Mouse (Mus musculus) limb, embryonic 10.5 days (tissue): ENCODE measurements around the gene Ksr1. TPM values are rescaled to one million over a fixed set of nuclear protein-coding genes. Genes with fewer than 3 reads are reported as not detected.

ENCODE experiments used
- DNase-seq: peaks from one replicate; pipeline ENCODE4 v3.0.0-alpha.2; 2017; ENCODE audit warnings: low spot score
- H3K27ac ChIP-seq: fragments of 300-500 bp; sonication (generic); 2 replicates; pipeline ENCODE4 v1.5.1; 2016; ENCODE audit warnings: mild to moderate bottlenecking
- H3K27me3 ChIP-seq: fragments of 300-500 bp; sonication (generic); 2 replicates; pipeline ENCODE4 v1.6.1; 2016; ENCODE audit warnings: low read depth, mild to moderate bottlenecking; ENCODE audit not compliant: poor library complexity, severe bottlenecking
- H3K36me3 ChIP-seq: fragments of 300-500 bp; sonication (generic); 2 replicates; pipeline ENCODE4 v1.6.1; 2016; ENCODE audit warnings: mild to moderate bottlenecking, moderate library complexity
- H3K4me1 ChIP-seq: fragments of 300-500 bp; sonication (generic); 2 replicates; pipeline ENCODE4 v1.6.1; 2016
- H3K4me3 ChIP-seq: fragments of 300-500 bp; sonication (generic); 2 replicates; pipeline ENCODE4 v1.5.1; 2016; ENCODE audit warnings: mild to moderate bottlenecking, moderate library complexity
- H3K9me3 ChIP-seq: fragments of 300-500 bp; sonication (generic); replicated peaks from 2 replicates; pipeline ENCODE4 v1.6.1; 2016; ENCODE audit warnings: mild to moderate bottlenecking
- WGBS: fragments of 180-500 bp; shearing (Covaris S2); methylation state at CpG from one replicate; pipeline ENCODE4 v1.1.7; 2016; 5-methylcytosine and 5-hydroxymethylcytosine counted together
- polyA plus RNA-seq: library from polyadenylated mRNA; unstranded; fragments of >200 nt; fragmentation: Nextera tagmentation; extraction: Ambion mirVana; gene quantifications from 2 replicates; pipeline ENCODE4 v1.2.1, GENCODE M21; 2016

The Ksr1 gene
- polyA plus RNA-seq, 1 experiment from 2014 or later, result 1.3 TPM

- WGBS, result 80% methylated on average over 4 of the region's 4 CpGs
- no peak for DNase-seq
- no peak overlapping the region for H3K4me3 ChIP-seq
- no peak overlapping the region for H3K27ac ChIP-seq
- H3K9me3 ChIP-seq, result no peaks in the 10 kb centered on the region
- 0 out of 2 replicates have a peak, but pooled peaks cover 6% of the 10 kb centered on the region for H3K4me1 ChIP-seq
- H3K27me3 ChIP-seq, result no peaks in the 10 kb centered on the region
- no peaks in the 10 kb centered on the region for H3K36me3 ChIP-seq
Measured at GRCm38 (mm10) chr11:79166582-79167300, 20.5 kb upstream of the Ksr1 start.

GRCm38 (mm10) chr11:79161077-79161758 is 15.0 kb upstream of the Ksr1 start:
- no peak overlapping the region for H3K27ac ChIP-seq
- H3K4me3 ChIP-seq, result no peak overlapping the region
- H3K27me3 ChIP-seq, result no peaks in the 10 kb centered on the region
- peaks cover 19% of the 10 kb centered on the region for H3K4me1 ChIP-seq
- no peaks in the 10 kb centered on the region for H3K9me3 ChIP-seq
- 89% methylated on average over 6 of the region's 6 CpGs for WGBS
- no peaks in the 10 kb centered on the region for H3K36me3 ChIP-seq
- DNase-seq, result no peak

GRCm38 (mm10) chr11:79160127-79160526 is 13.9 kb upstream of the Ksr1 start:
- Histone ChIP-seq H3K27ac (peak overlapping the region; percentile 53), H3K27me3 (no peaks in the 10 kb centered on the region), H3K9me3 (no peaks in the 10 kb centered on the region), H3K36me3 (no peaks in the 10 kb centered on the region), H3K4me1 (peaks cover 19% of the 10 kb centered on the region), H3K4me3 (no peak overlapping the region)
- WGBS, result 85% methylated on average over 6 of the region's 6 CpGs
- no peak for DNase-seq

- WGBS, result 73% methylated on average over 4 of the region's 4 CpGs
- DNase-seq, result no peak
- no peaks in the 10 kb centered on the region for H3K36me3 ChIP-seq
- peaks cover 13% of the 10 kb centered on the region for H3K4me1 ChIP-seq
- H3K27me3 ChIP-seq, result no peaks in the 10 kb centered on the region
- no peak overlapping the region for H3K27ac ChIP-seq
- no peaks in the 10 kb centered on the region for H3K9me3 ChIP-seq
- no peak overlapping the region for H3K4me3 ChIP-seq
Measured at GRCm38 (mm10) chr11:79157729-79158128, 11.5 kb upstream of the Ksr1 start.

GRCm38 (mm10) chr11:79155348-79155747 is 9.1 kb upstream of the Ksr1 start:
- Histone ChIP-seq H3K27me3 (no peaks in the 10 kb centered on the region), H3K27ac (no peak overlapping the region), H3K9me3 (no peaks in the 10 kb centered on the region), H3K4me3 (no peak overlapping the region), H3K4me1 (peaks cover 12% of the 10 kb centered on the region), H3K36me3 (no peaks in the 10 kb centered on the region)
- WGBS, result 74% methylated on average over 6 of the region's 6 CpGs
- DNase-seq, result no peak

GRCm38 (mm10) chr11:79152696-79153095 is 6.5 kb upstream of the Ksr1 start:
- H3K9me3 ChIP-seq, result no peaks in the 10 kb centered on the region
- H3K27me3 ChIP-seq, result no peaks in the 10 kb centered on the region
- no peak for DNase-seq
- H3K36me3 ChIP-seq, result no peaks in the 10 kb centered on the region
- WGBS, result 77% methylated on average over 5 of the region's 5 CpGs
- H3K4me3 ChIP-seq, result no peak overlapping the region
- H3K4me1 ChIP-seq, result peaks cover 3% of the 10 kb centered on the region
- H3K27ac ChIP-seq, result no peak overlapping the region

GRCm38 (mm10) chr11:79151874-79152273 is 5.7 kb upstream of the Ksr1 start:
- 87% methylated on average over 7 of the region's 7 CpGs for WGBS
- Histone ChIP-seq H3K27ac (no peak overlapping the region), H3K27me3 (no peaks in the 10 kb centered on the region), H3K36me3 (no peaks in the 10 kb centered on the region), H3K9me3 (no peaks in the 10 kb centered on the region), H3K4me3 (no peak overlapping the region), H3K4me1 (no peaks in the 10 kb centered on the region)
- no peak for DNase-seq

- WGBS, result 68% methylated on average over 3 of the region's 3 CpGs
- H3K27ac ChIP-seq, result no peak overlapping the region
- no peak for DNase-seq
- no peaks in the 10 kb centered on the region for H3K36me3 ChIP-seq
- peaks cover 9% of the 10 kb centered on the region for H3K4me1 ChIP-seq
- H3K27me3 ChIP-seq, result no peaks in the 10 kb centered on the region
- H3K9me3 ChIP-seq, result no peaks in the 10 kb centered on the region
- no peak overlapping the region for H3K4me3 ChIP-seq
Measured at GRCm38 (mm10) chr11:79150301-79150700, 4.1 kb upstream of the Ksr1 start.

GRCm38 (mm10) chr11:79149295-79149694 is 3.1 kb upstream of the Ksr1 start:
- DNase-seq, result no peak
- Histone ChIP-seq H3K27me3 (0 out of 2 replicates have a peak, but pooled peaks cover 6% of the 10 kb centered on the region), H3K4me1 (peaks cover 17% of the 10 kb centered on the region), H3K4me3 (no peak overlapping the region), H3K36me3 (no peaks in the 10 kb centered on the region), H3K27ac (no peak overlapping the region), H3K9me3 (no peaks in the 10 kb centered on the region)
- WGBS, result 88% methylated on average over 4 of the region's 4 CpGs

- Histone ChIP-seq H3K27me3 (0 out of 2 replicates have a peak, but pooled peaks cover 6% of the 10 kb centered on the region), H3K4me3 (no peak overlapping the region), H3K27ac (no peak overlapping the region), H3K4me1 (peaks cover 21% of the 10 kb centered on the region), H3K9me3 (no peaks in the 10 kb centered on the region), H3K36me3 (no peaks in the 10 kb centered on the region)
- WGBS, result 81% methylated on average over 4 of the region's 4 CpGs
- DNase-seq, result no peak
Measured at GRCm38 (mm10) chr11:79148783-79149182, 2.6 kb upstream of the Ksr1 start.

GRCm38 (mm10) chr11:79145283-79146265 is 633 bp downstream of the Ksr1 start:
- H3K36me3 ChIP-seq, result no peaks in the 10 kb centered on the region
- 0 out of 2 replicates have a peak, but pooled peaks cover 6% of the 10 kb centered on the region for H3K27me3 ChIP-seq
- peak overlapping the region; percentile 92 for H3K27ac ChIP-seq
- H3K4me1 ChIP-seq, result peaks cover 41% of the 10 kb centered on the region
- no peaks in the 10 kb centered on the region for H3K9me3 ChIP-seq
- H3K4me3 ChIP-seq, result peak overlapping the region; percentile 83
- 1% methylated on average over 48 of the region's 62 CpGs for WGBS
- no peak for DNase-seq

GRCm38 (mm10) chr11:79144741-79145140 is 1.5 kb downstream of the Ksr1 start:
- no peaks in the 10 kb centered on the region for H3K9me3 ChIP-seq
- H3K4me1 ChIP-seq, result peaks cover 44% of the 10 kb centered on the region
- H3K27me3 ChIP-seq, result 0 out of 2 replicates have a peak, but pooled peaks cover 6% of the 10 kb centered on the region
- no peak overlapping the region for H3K27ac ChIP-seq
- 57% methylated on average over 1 of the region's 1 CpGs for WGBS
- peak overlapping the region; percentile 83 for H3K4me3 ChIP-seq
- no peaks in the 10 kb centered on the region for H3K36me3 ChIP-seq
- no peak for DNase-seq
